Mouse (Mus musculus): ENCODE data around the gene Hinfp. TPM values are rescaled to one million over a fixed set of nuclear protein-coding genes. Genes with fewer than 3 reads are reported as not detected.
"Not testable (repeated sequence)": the region's sequence is repeated elsewhere in the genome, so short reads cannot be mapped to it uniquely, and the experiment has no call there.

Hinfp gene
- polyA plus RNA-seq, 1 experiment from 2014 or later = 21.2 TPM

DNA sequence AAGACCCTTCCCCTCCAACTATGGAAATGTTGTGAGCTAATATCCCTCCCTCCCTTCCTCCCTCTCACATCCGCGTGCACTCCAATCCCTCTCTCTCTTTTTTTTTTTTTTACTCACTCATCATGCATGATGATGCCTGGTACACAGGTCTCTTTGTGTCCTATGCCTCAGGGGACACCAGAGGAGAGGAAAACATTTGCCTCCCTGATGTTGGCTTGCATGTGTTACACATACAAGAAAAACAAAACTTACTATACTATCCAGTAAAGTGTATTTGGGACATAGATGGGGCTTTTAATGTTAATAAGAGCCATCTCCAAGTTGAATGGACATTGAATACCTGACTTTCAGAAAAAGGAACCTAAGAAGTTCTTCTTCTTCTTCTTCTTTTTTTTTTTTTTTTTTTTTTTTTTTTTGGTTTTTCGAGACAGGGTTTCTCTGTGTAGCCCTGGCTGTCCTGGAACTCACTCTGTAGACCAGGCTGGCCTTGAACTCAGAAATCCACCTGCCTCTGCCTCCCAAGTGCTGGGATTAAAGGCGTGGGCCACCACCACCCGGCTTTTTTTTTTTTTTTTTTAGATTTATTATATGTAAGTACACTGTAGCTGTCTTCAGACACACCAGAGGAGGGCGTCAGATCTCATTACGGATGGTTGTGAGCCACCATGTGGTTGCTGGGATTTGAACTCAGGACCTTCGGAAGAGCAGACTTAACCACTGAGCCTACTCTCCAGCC, 19.7 kb upstream of the Hinfp start:
- Histone ChIP-seq H3K9ac (ENCODE audit: low read length) (peak overlapping the region; percentile 93; the same call in 1 of the 2 replicates), H3K4me2 (ENCODE audit: low read depth, low read length) (peak overlapping the region; percentile 79), H3K4me1 (ENCODE audit: control insufficient read depth, insufficient read depth, low read length) (peaks cover 10% of the 10 kb centered on the region), H3K36me3 (ENCODE audit: control insufficient read depth, insufficient read depth, low read length) (peaks cover 11% of the 10 kb centered on the region), H3K27ac (ENCODE audit: low read length) (peak overlapping the region; percentile 97), H3K4me3 (replicated peaks; ENCODE audit: low read length) (peak overlapping the region; percentile 93)
- WGBS = 65% methylated on average over 7 of the region's 8 CpGs
- not testable (repeated sequence) for H3K27me3 ChIP-seq (ENCODE audit: control insufficient read depth, insufficient read depth, low read length); H3K9me3 ChIP-seq (replicated peaks; ENCODE audit: control insufficient read depth, low read length); ATAC-seq (ENCODE audit: insufficient read depth, low FRiP score)

DNA sequence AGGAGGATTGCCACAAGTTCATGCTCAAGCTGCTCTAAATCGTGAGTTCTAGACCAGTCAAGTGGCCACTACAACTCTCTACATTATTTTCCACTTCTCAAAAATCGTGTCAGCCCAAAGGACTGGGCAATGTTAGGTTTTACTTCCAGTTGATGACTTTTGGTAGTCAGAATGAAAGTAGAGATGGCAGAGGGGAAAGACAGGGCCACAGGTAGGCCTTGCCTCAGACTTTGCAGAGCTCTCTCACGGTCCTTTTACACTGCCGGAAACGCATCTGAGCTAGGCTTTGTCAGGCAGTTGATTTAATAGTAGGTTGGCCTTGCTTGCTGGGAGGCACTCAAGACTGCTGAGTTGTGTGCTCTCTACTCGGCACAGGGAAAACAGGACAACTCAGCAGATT, 18.7 kb upstream of the Hinfp start:
- no peak overlapping the region for H3K4me2 ChIP-seq (ENCODE audit: low read depth, low read length)
- 75% methylated on average over 6 of the region's 6 CpGs for WGBS
- no peaks in the 10 kb centered on the region for H3K9me3 ChIP-seq (replicated peaks; ENCODE audit: control insufficient read depth, low read length)
- no peak for ATAC-seq (ENCODE audit: insufficient read depth, low FRiP score)
- no peak overlapping the region for H3K27ac ChIP-seq (ENCODE audit: low read length)
- H3K9ac ChIP-seq (ENCODE audit: low read length) = no peak overlapping the region
- peaks cover 4% of the 10 kb centered on the region; the same call in 1 of the 2 replicates for H3K36me3 ChIP-seq (ENCODE audit: control insufficient read depth, insufficient read depth, low read length)
- H3K4me3 ChIP-seq (replicated peaks; ENCODE audit: low read length) = no peak overlapping the region
- no peaks in the 10 kb centered on the region for H3K27me3 ChIP-seq (ENCODE audit: control insufficient read depth, insufficient read depth, low read length)
- peaks cover 11% of the 10 kb centered on the region for H3K4me1 ChIP-seq (ENCODE audit: control insufficient read depth, insufficient read depth, low read length)

DNA sequence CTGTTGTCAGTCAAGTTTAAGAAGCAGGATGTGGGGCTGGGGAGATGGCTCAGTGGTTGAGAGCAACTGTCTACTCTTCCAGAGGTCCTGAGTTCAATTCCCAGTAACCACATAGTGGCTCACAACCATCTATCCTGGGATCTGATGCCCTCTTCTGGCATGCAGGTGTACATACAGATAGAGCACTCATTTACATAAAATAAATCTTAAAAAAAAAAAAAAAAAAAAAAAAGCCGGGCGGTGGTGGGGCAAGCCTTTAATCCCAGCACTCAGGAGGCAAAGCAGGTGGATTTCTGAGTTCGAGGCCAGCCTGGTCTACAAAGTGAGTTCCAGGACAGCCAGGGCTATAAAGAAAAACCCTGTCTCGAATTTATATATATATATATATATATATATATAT, 18.2 kb upstream of the Hinfp start:
- H3K4me1 ChIP-seq (ENCODE audit: control insufficient read depth, insufficient read depth, low read length) = peaks cover 16% of the 10 kb centered on the region
- not testable (repeated sequence) for H3K27ac ChIP-seq (ENCODE audit: low read length); H3K9ac ChIP-seq (ENCODE audit: low read length); H3K4me2 ChIP-seq (ENCODE audit: low read depth, low read length); H3K4me3 ChIP-seq (replicated peaks; ENCODE audit: low read length); H3K36me3 ChIP-seq (ENCODE audit: control insufficient read depth, insufficient read depth, low read length); ATAC-seq (ENCODE audit: insufficient read depth, low FRiP score); H3K27me3 ChIP-seq (ENCODE audit: control insufficient read depth, insufficient read depth, low read length); H3K9me3 ChIP-seq (replicated peaks; ENCODE audit: control insufficient read depth, low read length)
- WGBS = 68% methylated on average over 4 of the region's 4 CpGs

DNA sequence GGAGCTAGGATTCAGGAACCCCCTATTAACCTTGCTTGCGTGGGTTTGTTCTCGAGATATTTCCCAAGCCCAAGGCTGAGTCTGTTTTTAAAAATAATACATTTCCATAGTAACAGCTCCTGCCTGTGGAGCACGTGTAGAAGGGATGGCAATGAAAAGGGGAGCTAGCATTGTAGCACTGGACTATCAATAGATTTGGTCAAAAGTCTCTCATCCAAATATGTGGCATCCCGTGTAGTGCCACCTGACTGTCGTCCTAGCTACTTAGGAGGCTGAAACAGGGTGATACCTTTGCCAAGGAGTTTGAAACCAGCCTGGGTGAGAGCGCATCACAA, 15.3 kb upstream of the Hinfp start:
- Histone ChIP-seq H3K27ac (ENCODE audit: low read length) (peak overlapping the region; percentile 81), H3K36me3 (ENCODE audit: control insufficient read depth, insufficient read depth, low read length) (no peaks in the 10 kb centered on the region), H3K4me3 (replicated peaks; ENCODE audit: low read length) (peak overlapping the region; percentile 91), H3K27me3 (ENCODE audit: control insufficient read depth, insufficient read depth, low read length) (no peaks in the 10 kb centered on the region), H3K4me2 (ENCODE audit: low read depth, low read length) (peak overlapping the region; percentile 74), H3K9me3 (replicated peaks; ENCODE audit: control insufficient read depth, low read length) (no peaks in the 10 kb centered on the region), H3K4me1 (ENCODE audit: control insufficient read depth, insufficient read depth, low read length) (peaks cover 20% of the 10 kb centered on the region), H3K9ac (ENCODE audit: low read length) (peak overlapping the region; percentile 66)
- peak; percentile 1; the same call in 1 of the 2 replicates for ATAC-seq (ENCODE audit: insufficient read depth, low FRiP score)
- WGBS = 14% methylated on average over 6 of the region's 6 CpGs

DNA sequence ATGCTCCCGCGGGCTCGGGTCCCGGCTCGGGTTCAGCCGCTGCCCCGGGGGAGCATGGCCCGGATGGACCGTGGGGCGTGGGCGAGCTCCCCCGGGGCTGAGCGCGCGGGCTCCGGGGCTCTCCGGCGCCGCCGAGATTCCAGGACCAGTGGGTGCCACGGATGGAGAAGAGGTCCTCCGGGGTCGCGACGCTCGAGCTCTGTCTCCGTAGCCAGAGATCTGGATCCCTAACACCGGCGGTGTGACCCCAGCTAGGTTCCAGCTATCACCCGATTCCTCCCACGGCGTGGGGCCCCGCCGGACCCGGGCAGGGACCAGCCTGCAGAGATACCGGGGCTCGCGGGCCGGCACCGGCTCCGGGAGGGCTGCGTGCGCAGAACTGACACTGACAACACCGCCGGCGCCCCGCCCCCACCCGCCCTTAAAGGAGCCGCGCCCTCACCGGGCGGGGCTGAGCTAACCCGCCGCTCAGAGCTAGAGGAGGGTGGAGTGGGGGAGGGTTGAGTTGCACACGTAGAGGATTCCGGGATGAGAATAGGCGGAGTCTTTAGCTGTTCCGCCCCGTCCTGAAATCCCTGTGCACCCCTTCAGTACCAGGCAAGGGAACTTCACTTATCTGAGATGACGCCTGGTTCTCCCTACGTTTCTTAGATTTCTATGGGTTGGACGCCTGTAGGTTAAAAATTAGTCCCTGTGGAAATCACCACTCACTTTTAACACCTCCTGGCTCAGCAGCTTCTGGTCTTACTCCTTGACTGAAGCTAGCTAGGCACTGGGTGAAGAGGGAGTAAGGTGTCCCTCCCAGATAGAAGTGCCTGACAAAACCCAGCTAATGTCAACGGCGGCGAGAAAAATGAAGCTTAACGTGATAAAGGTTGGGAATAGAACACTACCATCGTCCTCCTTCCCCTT, 14.7 kb upstream of the Hinfp start, which contains the start of gene C2cd2l:
Gene C2cd2l, minus strand, starts transcription at position 399 of the 912 bp plus-strand sequence.
- peak within 1 kb of the TSS; percentile 87 for H3K4me2 ChIP-seq (ENCODE audit: low read depth, low read length)
- H3K9me3 ChIP-seq (replicated peaks; ENCODE audit: control insufficient read depth, low read length) = no peaks in the 10 kb centered on the region
- peak within 1 kb of the TSS; percentile 81 for H3K27ac ChIP-seq (ENCODE audit: low read length)
- H3K4me1 ChIP-seq (ENCODE audit: control insufficient read depth, insufficient read depth, low read length) = peaks cover 18% of the 10 kb centered on the region
- peak; percentile 99 for ATAC-seq (ENCODE audit: insufficient read depth, low FRiP score)
- H3K36me3 ChIP-seq (ENCODE audit: control insufficient read depth, insufficient read depth, low read length) = peaks cover 3% of the 10 kb centered on the region; the same call in 1 of the 2 replicates
- H3K9ac ChIP-seq (ENCODE audit: low read length) = peak within 1 kb of the TSS; percentile 93
- under 1% methylated on average over 67 of the region's 67 CpGs for WGBS
- H3K4me3 ChIP-seq (replicated peaks; ENCODE audit: low read length) = peak within 1 kb of the TSS; percentile 91
- no peaks in the 10 kb centered on the region for H3K27me3 ChIP-seq (ENCODE audit: control insufficient read depth, insufficient read depth, low read length)

DNA sequence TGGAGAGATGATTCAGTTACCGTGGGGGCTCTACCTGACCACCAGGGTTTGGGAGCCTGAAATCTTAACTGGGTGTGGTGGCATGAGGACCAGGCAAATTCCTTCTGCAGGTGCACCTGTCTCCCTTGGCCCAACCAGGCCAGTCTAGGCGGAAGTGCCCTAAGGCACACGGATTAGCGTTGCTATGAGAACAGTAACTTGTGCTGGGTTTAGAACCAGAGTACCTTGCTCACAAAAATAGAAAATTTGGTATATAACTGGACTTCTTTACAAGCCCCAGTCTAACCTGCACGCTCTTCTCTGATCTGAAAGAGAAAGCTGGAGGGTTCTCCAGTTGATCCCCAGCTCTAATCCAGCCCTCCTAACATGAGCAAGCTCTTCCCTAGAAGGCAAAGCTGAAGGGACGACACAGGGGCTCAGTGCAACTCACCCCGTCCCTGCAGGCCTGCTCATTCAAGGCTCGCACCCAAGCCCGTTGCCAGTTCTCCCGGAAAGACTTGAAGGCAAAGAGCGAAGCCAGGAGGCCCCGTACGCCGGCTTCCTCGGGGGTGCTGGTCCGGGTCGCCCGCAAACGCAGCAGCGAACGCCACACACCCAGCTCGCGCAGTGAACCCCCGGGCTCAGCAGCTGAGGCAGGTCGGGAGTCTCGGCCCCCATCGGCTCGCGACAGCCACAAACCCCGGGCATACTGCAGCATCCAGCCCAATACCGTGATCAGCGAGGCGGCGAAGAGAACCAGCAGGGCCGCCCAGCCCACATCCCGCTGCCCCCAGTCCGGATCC, 13.8 kb upstream of the Hinfp start:
- no peak for ATAC-seq (ENCODE audit: insufficient read depth, low FRiP score)
- peak overlapping the region; percentile 91 for H3K4me3 ChIP-seq (replicated peaks; ENCODE audit: low read length)
- H3K9ac ChIP-seq (ENCODE audit: low read length) = peak overlapping the region; percentile 93
- H3K9me3 ChIP-seq (replicated peaks; ENCODE audit: control insufficient read depth, low read length) = no peaks in the 10 kb centered on the region
- H3K4me2 ChIP-seq (ENCODE audit: low read depth, low read length) = peak overlapping the region; percentile 87
- 3% methylated on average over 37 of the region's 37 CpGs for WGBS
- H3K4me1 ChIP-seq (ENCODE audit: control insufficient read depth, insufficient read depth, low read length) = peaks cover 18% of the 10 kb centered on the region
- H3K27me3 ChIP-seq (ENCODE audit: control insufficient read depth, insufficient read depth, low read length) = no peaks in the 10 kb centered on the region
- H3K27ac ChIP-seq (ENCODE audit: low read length) = peak overlapping the region; percentile 75
- peaks cover 11% of the 10 kb centered on the region for H3K36me3 ChIP-seq (ENCODE audit: control insufficient read depth, insufficient read depth, low read length)

DNA sequence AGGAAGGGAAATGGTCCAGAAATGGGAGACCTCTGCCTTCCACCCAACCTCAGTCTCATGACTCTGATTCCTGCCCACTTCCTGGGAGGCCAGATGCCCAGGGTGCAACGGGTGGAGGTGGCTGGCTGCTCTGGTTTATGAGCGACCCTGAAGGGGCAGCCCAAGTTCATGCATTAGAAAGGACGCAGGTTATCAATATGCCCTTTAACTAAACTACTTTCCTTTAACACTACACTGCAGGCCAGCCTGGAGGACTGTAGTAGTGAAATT, 13.3 kb upstream of the Hinfp start:
- no peaks in the 10 kb centered on the region for H3K27me3 ChIP-seq (ENCODE audit: control insufficient read depth, insufficient read depth, low read length)
- 28% methylated on average over 3 of the region's 3 CpGs for WGBS
- peak overlapping the region; percentile 87 for H3K4me2 ChIP-seq (ENCODE audit: low read depth, low read length)
- peak overlapping the region; percentile 91 for H3K4me3 ChIP-seq (replicated peaks; ENCODE audit: low read length)
- H3K4me1 ChIP-seq (ENCODE audit: control insufficient read depth, insufficient read depth, low read length) = peaks cover 18% of the 10 kb centered on the region
- no peak for ATAC-seq (ENCODE audit: insufficient read depth, low FRiP score)
- H3K9ac ChIP-seq (ENCODE audit: low read length) = peak overlapping the region; percentile 93
- no peaks in the 10 kb centered on the region for H3K9me3 ChIP-seq (replicated peaks; ENCODE audit: control insufficient read depth, low read length)
- H3K27ac ChIP-seq (ENCODE audit: low read length) = peak overlapping the region; percentile 75
- peaks cover 11% of the 10 kb centered on the region for H3K36me3 ChIP-seq (ENCODE audit: control insufficient read depth, insufficient read depth, low read length)

DNA sequence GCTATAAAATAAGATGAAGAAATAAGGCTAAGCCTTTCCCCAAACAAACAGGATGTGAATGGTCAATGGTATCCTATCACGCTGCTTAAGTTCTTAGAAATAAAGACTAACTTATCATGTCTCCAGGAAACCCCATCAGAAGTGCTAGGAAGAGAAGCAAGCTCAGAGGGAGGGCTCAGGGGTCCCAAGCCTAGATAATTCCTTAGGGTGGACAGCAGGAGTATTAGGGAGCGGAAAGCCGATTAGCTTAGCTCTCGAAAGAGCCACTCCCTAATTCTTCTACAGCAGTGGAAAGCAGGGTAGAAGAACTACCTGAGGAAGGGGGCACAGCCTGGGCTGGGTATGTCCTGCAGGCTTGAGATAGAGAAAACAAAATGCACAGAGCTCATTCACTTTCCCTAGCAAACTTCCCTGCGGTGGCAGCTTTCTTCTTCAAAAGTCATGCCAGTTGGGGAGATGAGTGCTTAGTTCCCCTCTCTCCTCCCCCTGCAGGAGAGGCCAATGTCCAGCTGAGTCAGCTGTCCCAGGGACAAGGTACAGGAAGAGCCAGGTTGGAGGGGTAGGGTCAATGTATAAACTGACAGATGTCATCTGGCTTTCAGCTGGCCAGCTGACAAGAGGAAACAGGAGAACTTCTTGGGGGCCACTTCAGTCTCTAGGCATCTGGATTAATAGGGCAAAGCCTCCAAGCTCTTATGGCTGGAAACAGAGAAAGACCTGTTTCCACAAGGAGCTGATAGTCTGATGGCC, 12.8 kb upstream of the Hinfp start:
- Histone ChIP-seq H3K4me2 (ENCODE audit: low read depth, low read length) (peak overlapping the region; percentile 87), H3K27ac (ENCODE audit: low read length) (peak overlapping the region; percentile 75), H3K4me1 (ENCODE audit: control insufficient read depth, insufficient read depth, low read length) (peaks cover 18% of the 10 kb centered on the region), H3K9me3 (replicated peaks; ENCODE audit: control insufficient read depth, low read length) (no peaks in the 10 kb centered on the region), H3K4me3 (replicated peaks; ENCODE audit: low read length) (peak overlapping the region; percentile 91), H3K27me3 (ENCODE audit: control insufficient read depth, insufficient read depth, low read length) (no peaks in the 10 kb centered on the region), H3K9ac (ENCODE audit: low read length) (peak overlapping the region; percentile 93), H3K36me3 (ENCODE audit: control insufficient read depth, insufficient read depth, low read length) (peaks cover 11% of the 10 kb centered on the region)
- 59% methylated on average over 5 of the region's 5 CpGs for WGBS
- no peak for ATAC-seq (ENCODE audit: insufficient read depth, low FRiP score)
